In genomic region chr3:144640033-144640432, GRCm38 (mm10) we compare ENCODE assay signal across 22 mouse cellular contexts.
DNase-seq lines count a peak whose midpoint lies in the region; ATAC-seq and TF ChIP-seq lines count a peak whose summit lies in the region.
"Had no signal": no experiment of that assay in that cellular context is flagged by ENCODE, and none has a peak within 500 bp of the region (broad histone marks: within the 10 kb centered on the region; RNA-seq: fewer than 3 reads in every experiment).

No protein-coding gene starts in this region.

- ATAC-seq in forebrain, postnatal 0 days = no peak
- no peak for ATAC-seq in forebrain, embryonic 12.5 days (ENCODE audit: low FRiP score)
- ATAC-seq in granulocyte monocyte progenitor cell, adult 5-6 weeks (replicated peaks; ENCODE audit: poor library complexity, severe bottlenecking) = peak; percentile 72
- ATAC-seq: activated CD4-positive, CD25-positive, alpha-beta regulatory T cell, adult 4 months; forebrain, embryonic 14.5 days; hindbrain, embryonic 16.5 days; inflammation-experienced regulatory T-cells, adult 6 months; Patski had no signal

- no peaks in the 10 kb centered on the region for H3K27me3 ChIP-seq in forebrain, postnatal 0 days (ENCODE audit: insufficient read depth, low read length)
- no peaks in the 10 kb centered on the region for H3K27me3 ChIP-seq in forebrain, embryonic 12.5 days
- H3K27me3 ChIP-seq: heart, embryonic 12.5 days; hindbrain, embryonic 12.5 days; Patski had no signal

- no peak overlapping the region for H3K27ac ChIP-seq in forebrain, postnatal 0 days (ENCODE audit: low read depth, low read length)
- no peak overlapping the region for H3K27ac ChIP-seq in forebrain, embryonic 12.5 days
- no peak overlapping the region for H3K27ac ChIP-seq in layer of hippocampus, adult 2 months
- H3K27ac ChIP-seq in gastrocnemius, adult 2 months = no peak overlapping the region
- H3K27ac ChIP-seq: embryonic facial prominence, embryonic 10.5 days; hindbrain, embryonic 12.5 days had no signal

- no peak overlapping the region for H3K4me3 ChIP-seq in forebrain, postnatal 0 days (ENCODE audit: low read depth, low read length)
- H3K4me3 ChIP-seq in forebrain, embryonic 12.5 days (replicated peaks) = no peak overlapping the region
- H3K4me3 ChIP-seq in layer of hippocampus, adult 2 months = no peak overlapping the region
- no peak overlapping the region for H3K4me3 ChIP-seq in gastrocnemius, adult 2 months
- H3K4me3 ChIP-seq: embryonic facial prominence, embryonic 10.5 days; heart, embryonic 12.5 days; hindbrain, embryonic 12.5 days had no signal

- H3K4me1 ChIP-seq in forebrain, postnatal 0 days (ENCODE audit: insufficient read depth) = no peaks in the 10 kb centered on the region
- peaks cover 6% of the 10 kb centered on the region; the same call in 1 of the 2 replicates for H3K4me1 ChIP-seq in forebrain, embryonic 12.5 days

- DNase-seq in forebrain, postnatal 0 days = no peak
- DNase-seq in layer of hippocampus, adult 2 months (ENCODE audit: low spot score in 2 of 2) = no peak
- no peak for DNase-seq in layer of hippocampus, adult 9-10 months (ENCODE audit: low spot score)
- DNase-seq in 416B (ENCODE audit: low read depth) = peak; percentile 47
- DNase-seq in frontal cortex, adult 2 months (ENCODE audit: extremely low spot score in 1 of 2, low spot score in 1 of 2) = no peak
- DNase-seq in gastrocnemius, adult 2 months = no peak
- DNase-seq: adrenal gland, adult 2 months; adrenal gland, postnatal 25 days; cerebellum, adult 2 months; cerebellum, postnatal 10 days; gastrocnemius, postnatal 25 days; heart, postnatal 4 days had no signal

- intact Hi-C loops in gastrocnemius, adult 2 months (cut with DNase I) = no loop called here

- no peaks in the 10 kb centered on the region for H3K36me3 ChIP-seq in forebrain, postnatal 0 days (ENCODE audit: insufficient read depth)
- H3K36me3 ChIP-seq in forebrain, embryonic 12.5 days (replicated peaks) = no peaks in the 10 kb centered on the region
- H3K36me3 ChIP-seq: embryonic facial prominence, embryonic 10.5 days; heart, embryonic 12.5 days; hindbrain, embryonic 12.5 days had no signal

- peak; percentile 18; the same call in 1 of the 2 replicates for TF ChIP-seq CTCF in forebrain, postnatal 0 days (IDR thresholded peaks at IDR 0.05; ENCODE audit: low read depth)
- TF ChIP-seq CTCF in layer of hippocampus, adult 2 months (conservative IDR thresholded peaks at IDR 0.05) = peak; percentile 32; the same call in 1 of the 2 replicates
- TF ChIP-seq CTCF in gastrocnemius, adult 2 months (IDR thresholded peaks at IDR 0.05) = no peak

- H3K4me2 ChIP-seq in forebrain, postnatal 0 days (ENCODE audit: low read depth) = no peak overlapping the region
- no peak overlapping the region for H3K4me2 ChIP-seq in forebrain, embryonic 12.5 days
- H3K4me2 ChIP-seq: heart, embryonic 12.5 days; hindbrain, embryonic 12.5 days had no signal

- H3K9me3 ChIP-seq in forebrain, postnatal 0 days (ENCODE audit: low read length) = peaks cover 4% of the 10 kb centered on the region; the same call in 1 of the 2 replicates
- H3K9me3 ChIP-seq in forebrain, embryonic 12.5 days = no peaks in the 10 kb centered on the region
- H3K9me3 ChIP-seq: hindbrain, embryonic 12.5 days had no signal

- H3K9ac ChIP-seq in forebrain, postnatal 0 days = no peak overlapping the region
- H3K9ac ChIP-seq in forebrain, embryonic 12.5 days = no peak overlapping the region
- H3K9ac ChIP-seq: heart, embryonic 12.5 days; hindbrain, embryonic 12.5 days had no signal
